Mouse (Mus musculus) inflammation-experienced regulatory T-cells, adult 16 weeks (primary cell): ENCODE data around the gene Spns1. TPM values are rescaled to one million over a fixed set of nuclear protein-coding genes. Genes with fewer than 3 reads are reported as not detected.

Source experiments
- polyA plus RNA-seq: library from polyadenylated mRNA; unstranded; fragments of 100-300 nt; shearing (Covaris generic); gene quantifications from one replicate; pipeline ENCODE4 v1.2.1, GENCODE M21; 2017

The Spns1 gene
- 90.3 TPM for polyA plus RNA-seq

DNA sequence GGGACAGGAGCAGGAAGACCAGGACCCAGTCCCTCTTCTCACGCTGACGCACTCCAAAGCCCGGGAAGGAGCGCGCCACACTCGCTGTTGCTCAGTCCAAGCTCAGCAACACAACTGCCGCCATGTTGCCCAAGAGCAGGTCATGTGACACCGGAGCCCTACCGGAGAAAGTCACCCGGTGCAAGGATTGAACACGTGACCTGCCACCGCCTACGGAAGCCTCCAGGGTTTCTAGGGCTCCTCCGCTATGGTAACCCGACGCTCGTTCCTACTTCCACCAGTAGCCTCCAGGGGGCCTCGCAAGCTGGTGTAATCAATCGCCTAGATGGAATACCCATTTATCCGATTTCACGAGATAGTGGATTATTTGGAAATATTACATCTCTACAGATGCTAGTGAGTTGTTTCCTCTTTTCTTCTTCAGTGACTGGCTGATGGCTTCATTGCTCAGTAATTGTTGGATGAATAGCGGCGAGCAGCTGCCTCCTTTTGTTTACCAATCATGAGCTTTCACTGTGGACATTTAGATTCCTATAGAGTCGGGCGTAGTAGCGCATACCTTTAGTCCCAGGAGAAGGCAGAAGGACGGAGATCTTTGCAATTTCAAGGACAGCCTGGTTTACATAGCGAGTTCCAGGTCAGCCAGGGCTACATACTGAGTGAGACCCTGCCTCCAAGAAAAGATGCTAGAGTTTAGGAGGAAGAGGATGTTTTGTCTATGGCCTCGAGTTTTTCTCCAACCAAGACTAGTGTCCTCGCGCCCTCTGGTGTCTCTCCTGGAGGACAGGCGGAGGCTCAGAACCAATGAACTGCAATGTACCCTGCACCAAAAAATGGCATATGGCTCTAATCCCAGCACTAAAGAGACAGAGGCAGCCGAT, at the start of gene Spns1:
Gene Spns1 (minus strand): TSS at position 173 of the 881 bp plus-strand sequence.

DNA sequence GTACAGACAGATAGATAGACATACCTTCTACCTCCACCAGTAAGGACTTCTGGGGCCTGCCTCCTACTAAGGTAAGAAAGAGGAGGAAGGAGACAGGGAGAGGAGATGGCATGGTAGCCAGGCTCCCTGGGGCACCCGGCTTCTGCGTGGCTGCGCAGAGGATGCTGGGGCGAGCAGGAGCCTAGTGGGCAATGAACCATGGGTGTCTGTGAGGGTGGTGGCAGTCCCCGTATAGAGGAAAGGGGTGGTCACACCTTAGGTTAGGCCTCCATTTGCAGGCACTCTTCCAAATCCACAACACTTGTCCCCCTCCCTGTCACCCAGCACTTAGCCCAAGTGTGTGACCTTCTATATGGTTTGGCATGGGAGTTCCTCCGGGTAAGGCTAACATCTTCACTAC, 37.5 kb upstream of the Spns1 start, which contains the start of gene Cd19:
Gene Cd19 (minus strand): TSS at position 165 of the 400 bp plus-strand sequence.

DNA sequence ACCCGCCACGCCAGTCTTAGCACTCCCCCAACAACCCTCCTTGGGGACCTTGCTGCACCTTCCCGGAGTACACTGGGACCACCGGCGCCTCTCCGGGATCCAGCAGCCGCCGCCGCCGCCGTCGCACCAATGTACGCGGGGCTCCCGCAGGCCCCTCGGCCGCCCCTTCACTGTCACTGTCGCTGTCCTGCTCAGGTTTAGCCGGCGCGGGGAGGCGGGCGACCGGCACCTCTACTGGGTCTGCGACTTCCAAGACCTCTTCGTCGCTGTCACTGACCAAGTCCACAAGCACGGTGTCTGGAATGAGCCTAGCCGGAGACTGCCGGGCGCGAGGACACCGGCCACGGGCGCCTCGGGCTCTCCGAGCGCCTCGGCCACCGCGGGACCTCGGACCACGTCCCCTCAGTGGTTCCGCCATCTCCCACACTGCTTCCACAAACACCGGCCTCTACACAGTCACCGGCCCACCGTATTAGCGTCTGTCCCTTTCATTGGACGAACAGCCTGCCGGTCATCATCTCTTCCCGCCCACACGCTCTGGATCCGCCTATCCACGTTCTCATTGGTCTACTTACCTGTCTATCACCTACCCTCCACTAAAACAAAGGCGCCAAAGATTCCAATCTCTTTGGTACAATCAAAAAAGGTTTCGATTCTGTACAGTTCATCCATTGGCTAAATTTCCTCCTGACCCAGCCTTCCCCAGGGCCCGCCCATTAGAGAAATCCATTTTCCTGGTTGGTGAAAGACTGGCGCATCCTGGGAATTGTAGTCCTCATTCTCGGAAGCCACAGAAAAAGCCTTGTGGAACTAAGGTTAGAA, 19.3 kb upstream of the Spns1 start, which contains the start of gene Nfatc2ip:
Gene Nfatc2ip (minus strand): TSS at position 440 of the 822 bp plus-strand sequence.

DNA sequence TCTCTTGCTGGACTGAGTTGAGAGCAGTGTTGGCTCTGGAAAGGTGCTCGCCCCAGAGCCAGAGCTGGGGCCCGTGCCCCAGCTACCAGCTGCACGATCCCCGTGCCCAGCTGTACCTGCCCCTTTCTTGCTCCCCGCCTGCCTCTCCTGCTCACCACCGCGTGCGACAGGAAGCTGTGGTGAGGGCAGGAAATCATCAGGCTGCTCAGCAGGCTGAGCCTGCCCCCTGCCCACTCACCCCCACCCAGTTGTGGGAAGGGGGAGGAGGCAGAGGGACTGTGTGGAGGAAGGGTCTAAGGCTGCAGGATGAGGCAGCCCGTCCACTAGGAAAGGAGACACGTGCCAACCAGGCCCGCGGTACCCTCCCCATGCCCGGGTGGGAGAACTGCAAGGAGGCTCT, 7.9 kb downstream of the Spns1 start, which contains the start of gene Lat:
Gene Lat (minus strand): TSS at position 178 of the 400 bp plus-strand sequence.

Other genes starting within 250 kb of the Spns1 start
- 69.7 TPM for gene Xpo6, start 176.9 kb downstream of the Spns1 start, polyA plus RNA-seq
- 3.7 TPM for gene Sbk1, start 104.8 kb downstream of the Spns1 start, polyA plus RNA-seq
- 827 TPM for gene Lat, start 7.9 kb downstream of the Spns1 start, polyA plus RNA-seq
- gene Nfatc2ip, start 19.3 kb upstream of the Spns1 start, polyA plus RNA-seq = 4.8 TPM
- 5.3 TPM for gene Cd19, start 37.4 kb upstream of the Spns1 start, polyA plus RNA-seq
- 70.8 TPM for gene Rabep2, start 51.3 kb upstream of the Spns1 start, polyA plus RNA-seq
- gene Atp2a1, start 85.7 kb upstream of the Spns1 start, polyA plus RNA-seq = 0.24 TPM
- 43.4 TPM for gene Sh2b1, start 98.0 kb upstream of the Spns1 start, polyA plus RNA-seq
- 130 TPM for gene Tufm, start 109.9 kb upstream of the Spns1 start, polyA plus RNA-seq
- gene Atxn2l, start 126.0 kb upstream of the Spns1 start, polyA plus RNA-seq = 36.5 TPM
- 223 TPM for gene Eif3c, start 189.0 kb upstream of the Spns1 start, polyA plus RNA-seq
- gene Apobr, start 207.5 kb upstream of the Spns1 start, polyA plus RNA-seq = 3.6 TPM
- 123 TPM for gene Cln3, start 208.4 kb upstream of the Spns1 start, polyA plus RNA-seq
- gene Il27, start 217.5 kb upstream of the Spns1 start, polyA plus RNA-seq = not detected